Mouse (Mus musculus): ENCODE data around the gene Cd52. TPM values are rescaled to one million over a fixed set of nuclear protein-coding genes. Genes with fewer than 3 reads are reported as not detected.

The Cd52 gene
- total and polyA plus RNA-seq, 3 experiments = 1,886 to 5,448 (median 2,306) TPM

DNA sequence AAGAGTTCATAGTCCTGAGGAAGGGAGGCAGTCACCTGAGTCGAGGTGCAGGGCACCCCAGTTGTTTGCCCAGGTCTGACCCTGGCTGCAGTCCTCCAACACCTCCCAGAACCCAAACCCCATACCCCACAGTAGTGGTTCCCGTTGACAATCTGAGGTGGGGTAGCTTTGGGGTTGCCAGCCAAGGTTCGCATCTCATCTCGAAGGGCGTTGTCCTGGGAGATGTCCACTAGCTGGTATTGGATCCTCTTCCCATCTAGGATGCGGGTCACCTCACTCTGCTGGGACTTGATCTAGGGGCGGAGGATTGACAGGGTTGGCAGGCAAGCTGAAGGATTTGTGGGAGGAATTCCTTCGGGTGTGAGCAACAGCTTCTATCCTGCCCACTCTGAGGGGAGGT, 32.9 kb upstream of the Cd52 start:
- no peaks in the 10 kb centered on the region for H3K9me3 ChIP-seq (replicated peaks; ENCODE audit: low read length)
- no peaks in the 10 kb centered on the region for H3K27me3 ChIP-seq (replicated peaks)
- H3K27ac ChIP-seq (ENCODE audit: insufficient read depth, low read depth) = 0 out of 2 replicates have a peak overlapping the region, but pooled peaks have one; percentile 2
- peaks cover 27 to 65% of the 10 kb centered on the region in 2 experiments for H3K36me3 ChIP-seq (replicated peaks in 1 of 2; ENCODE audit: control insufficient read depth in 1 of 2, insufficient read depth in 1 of 2, low read length in 1 of 2)
- peaks cover 6% of the 10 kb centered on the region; the same call in 1 of the 2 replicates for H3K79me2 ChIP-seq (replicated peaks; ENCODE audit: control insufficient read depth, extremely low read depth, insufficient read depth, poor library complexity, severe bottlenecking)
- dilution Hi-C loops (cut with MboI; ENCODE audit: extremely low pct_ligation_motif_present, extremely low pct_unique_long_range_greater_than_20kb, low sequenced_read_pairs) (no loop called here), in situ Hi-C loops (cut with MboI; ENCODE audit: low pct_ligation_motif_present, low pct_unique_long_range_greater_than_20kb, low sequenced_read_pairs) (loop anchor here (5.0 kb wide), 1 partner anchor 35 kb away; no protein-coding TSS in a partner anchor)
- peaks cover 27 to 55% of the 10 kb centered on the region in 2 experiments for H3K4me1 ChIP-seq (ENCODE audit: control insufficient read depth in 1 of 2, insufficient read depth in 2 of 2)
- no peak for DNase-seq (ENCODE audit: extremely low read depth)
- H3K4me3 ChIP-seq (replicated peaks in 1 of 3; ENCODE audit: low read depth in 2 of 3, low read length in 2 of 3, poor library complexity in 1 of 3) = peak overlapping the region; percentile 70 to 95 (median 84)
- peak overlapping the region; percentile 91 for H3K9ac ChIP-seq (ENCODE audit: insufficient read depth, low read depth)
- TF ChIP-seq E2F4 (IDR thresholded peaks at IDR 0.05; ENCODE audit: insufficient replicate concordance, low read depth, low read length) (no peak), ETS1 (conservative IDR thresholded peaks at IDR 0.05; ENCODE audit: low read depth, low read length) (no peak), POLR2AphosphoS2 (IDR thresholded peaks at IDR 0.05; ENCODE audit: low read depth, low read length) (peak; percentile 19; the same call in 1 of the 2 replicates)
- H3K4me2 ChIP-seq (ENCODE audit: insufficient read depth, low read depth, poor library complexity, severe bottlenecking) = peak overlapping the region; percentile 85

DNA sequence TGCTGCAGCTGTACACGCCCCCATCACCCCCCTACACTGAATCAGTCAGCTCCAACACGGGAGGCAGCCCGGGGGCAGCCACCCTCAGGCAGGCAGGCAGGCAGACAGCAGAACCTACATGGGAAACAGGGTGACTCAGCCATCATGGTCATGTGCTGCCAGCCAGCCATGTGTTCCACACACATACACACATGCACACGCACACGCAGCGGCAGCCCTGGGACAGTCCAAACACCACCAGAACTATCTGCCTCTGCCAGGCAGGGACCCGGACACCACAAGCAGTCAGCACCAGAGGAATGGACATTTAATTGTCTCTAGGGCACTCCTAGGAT, 32.2 kb upstream of the Cd52 start:
- TF ChIP-seq MXI1 (IDR thresholded peaks at IDR 0.05; ENCODE audit: low read depth, low read length) (no peak), POLR2A (IDR thresholded peaks at IDR 0.05; ENCODE audit: low read depth, low read length) (peak; percentile 23; the same call in 1 of the 2 replicates), CHD2 (IDR thresholded peaks at IDR 0.05; ENCODE audit: low read length) (no peak)
- Histone ChIP-seq H3K4me1 (ENCODE audit: control insufficient read depth in 1 of 2, insufficient read depth in 2 of 2) (peaks cover 27 to 62% of the 10 kb centered on the region in 2 experiments), H3K79me2 (replicated peaks; ENCODE audit: control insufficient read depth, extremely low read depth, insufficient read depth, poor library complexity, severe bottlenecking) (peaks cover 6% of the 10 kb centered on the region; the same call in 1 of the 2 replicates), H3K4me2 (ENCODE audit: insufficient read depth, low read depth, poor library complexity, severe bottlenecking) (peak overlapping the region; percentile 85; the same call in 1 of the 2 replicates), H3K9ac (ENCODE audit: insufficient read depth, low read depth) (no peak overlapping the region), H3K27me3 (replicated peaks) (no peaks in the 10 kb centered on the region), H3K9me3 (replicated peaks; ENCODE audit: low read length) (no peaks in the 10 kb centered on the region), H3K4me3 (replicated peaks in 1 of 3; ENCODE audit: low read depth in 2 of 3, low read length in 2 of 3, poor library complexity in 1 of 3) (peak overlapping the region in 1 of 3 experiments; percentile 84), H3K27ac (ENCODE audit: insufficient read depth, low read depth) (0 out of 2 replicates have a peak overlapping the region, but pooled peaks have one; percentile 2), H3K36me3 (replicated peaks in 1 of 2; ENCODE audit: control insufficient read depth in 1 of 2, insufficient read depth in 1 of 2, low read length in 1 of 2) (peaks cover 24 to 58% of the 10 kb centered on the region in 2 experiments)
- dilution Hi-C loops (cut with MboI; ENCODE audit: extremely low pct_ligation_motif_present, extremely low pct_unique_long_range_greater_than_20kb, low sequenced_read_pairs) = no loop called here
- DNase-seq (ENCODE audit: extremely low read depth) = no peak
- in situ Hi-C loops (cut with MboI; ENCODE audit: low pct_ligation_motif_present, low pct_unique_long_range_greater_than_20kb, low sequenced_read_pairs) = loop anchor here (5.0 kb wide), 1 partner anchor 35 kb away; no protein-coding TSS in a partner anchor

- Histone ChIP-seq H3K4me3 (replicated peaks in 1 of 3; ENCODE audit: low read depth in 2 of 3, low read length in 2 of 3, poor library complexity in 1 of 3) (no peak overlapping the region), H3K9me3 (replicated peaks; ENCODE audit: low read length) (no peaks in the 10 kb centered on the region), H3K27me3 (replicated peaks) (no peaks in the 10 kb centered on the region), H3K79me2 (replicated peaks; ENCODE audit: control insufficient read depth, extremely low read depth, insufficient read depth, poor library complexity, severe bottlenecking) (peaks cover 6% of the 10 kb centered on the region; the same call in 1 of the 2 replicates), H3K36me3 (replicated peaks in 1 of 2; ENCODE audit: control insufficient read depth in 1 of 2, insufficient read depth in 1 of 2, low read length in 1 of 2) (peaks cover 23 to 54% of the 10 kb centered on the region in 2 experiments), H3K9ac (ENCODE audit: insufficient read depth, low read depth) (no peak overlapping the region), H3K4me2 (ENCODE audit: insufficient read depth, low read depth, poor library complexity, severe bottlenecking) (no peak overlapping the region), H3K4me1 (ENCODE audit: control insufficient read depth in 1 of 2, insufficient read depth in 2 of 2) (peaks cover 29 to 68% of the 10 kb centered on the region in 2 experiments), H3K27ac (ENCODE audit: insufficient read depth, low read depth) (no peak overlapping the region)
- in situ Hi-C loops (cut with MboI; ENCODE audit: low pct_ligation_motif_present, low pct_unique_long_range_greater_than_20kb, low sequenced_read_pairs) = loop anchor here (5.0 kb wide), 1 partner anchor 34 kb away; no protein-coding TSS in a partner anchor
- 0 out of 2 replicates have a peak, but pooled peaks have one; percentile 17 for TF ChIP-seq ZMIZ1 (IDR thresholded peaks at IDR 0.05; ENCODE audit: low read depth, low read length)
- TF ChIP-seq TCF12 (IDR thresholded peaks at IDR 0.05; ENCODE audit: low read depth, low read length) = no peak
- DNase-seq (ENCODE audit: extremely low read depth) = no peak
- dilution Hi-C loops (cut with MboI; ENCODE audit: extremely low pct_ligation_motif_present, extremely low pct_unique_long_range_greater_than_20kb, low sequenced_read_pairs) = no loop called here
These were observed 31.6 kb upstream of the Cd52 start for GRCm38 (mm10) chr4:134126300-134127120.

Measured in CH12.LX (cell line).